Mouse (Mus musculus): ENCODE measurements around the gene Gna15.
A peak's percentile ranks its signal among the peaks of the same experiment; 100 is the strongest.

Gene Gna15

DNA sequence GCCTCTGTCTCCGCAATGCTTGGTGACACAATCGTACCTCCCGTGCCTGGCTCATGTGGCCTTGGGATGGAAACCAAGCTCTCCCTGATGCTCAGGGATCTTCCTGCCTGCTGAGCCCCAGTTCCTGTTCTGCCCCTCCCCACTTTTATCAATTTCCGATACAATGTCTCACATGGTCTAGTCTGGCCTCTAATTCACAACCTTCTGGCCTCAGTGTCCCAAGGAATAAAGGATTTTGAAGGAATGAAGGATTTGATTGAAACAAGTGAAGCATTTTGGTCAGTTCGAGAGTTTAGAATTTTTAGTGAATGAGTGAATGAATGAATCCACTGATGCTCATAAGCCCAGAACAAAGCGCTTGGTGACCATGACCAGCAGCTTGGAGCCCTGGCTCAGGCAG lies 883 bp downstream of the Gna15 start:
- no peak for DNase-seq

- DNase-seq: no peak
These were observed 4.1 kb downstream of the Gna15 start for GRCm38 (mm10) chr10:81519978-81520365.

- no peak for DNase-seq
These were observed 4.6 kb downstream of the Gna15 start for GRCm38 (mm10) chr10:81519227-81519977.

DNA sequence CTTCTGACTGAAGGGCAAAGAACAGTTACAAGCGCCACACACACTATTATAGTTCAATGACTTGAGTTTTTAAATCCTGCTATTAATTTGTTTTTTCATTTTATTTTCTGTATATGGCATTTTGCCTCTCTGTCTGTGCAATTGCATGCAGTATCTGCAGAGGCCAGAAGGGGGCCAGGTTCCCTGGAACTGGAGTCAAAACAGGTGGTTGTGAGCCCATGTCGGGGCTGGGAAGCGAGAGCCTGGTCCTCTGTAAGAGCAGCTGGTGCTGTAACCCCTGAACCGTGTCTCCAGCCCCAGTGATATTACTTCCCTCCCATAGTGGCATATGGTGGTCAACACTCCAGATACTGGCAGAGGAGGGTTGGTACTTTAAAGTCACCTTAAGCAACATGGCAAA lies 5.5 kb downstream of the Gna15 start:
- peak; percentile 55 for DNase-seq

DNA sequence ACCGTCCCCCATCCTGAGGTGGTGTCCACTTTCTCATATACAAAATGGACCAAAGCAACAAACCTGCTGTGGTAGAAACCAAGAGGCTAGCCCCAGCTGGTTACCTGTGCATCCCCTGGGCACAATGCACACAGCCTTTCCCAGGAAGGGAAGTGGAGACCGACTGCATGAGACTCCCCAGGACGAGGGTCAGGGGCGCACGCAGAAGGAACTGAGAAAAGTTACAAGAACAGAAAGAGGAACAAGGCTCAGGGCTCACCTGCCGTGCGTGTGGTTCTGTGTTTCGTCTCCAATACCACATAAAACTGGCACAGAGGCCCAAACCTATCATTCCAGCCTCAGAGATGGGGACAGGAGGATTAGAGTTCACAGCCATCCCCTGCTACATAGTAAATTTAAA lies 6.8 kb downstream of the Gna15 start:
- DNase-seq: no peak

GRCm38 (mm10) chr10:81513798-81514197 lies 10.2 kb downstream of the Gna15 start:
- DNase-seq: no peak

- no peak for DNase-seq
These were observed 13.7 kb downstream of the Gna15 start for GRCm38 (mm10) chr10:81510246-81510810.

GRCm38 (mm10) chr10:81507691-81508489 lies 16.1 kb downstream of the Gna15 start:
- no peak for DNase-seq

DNA sequence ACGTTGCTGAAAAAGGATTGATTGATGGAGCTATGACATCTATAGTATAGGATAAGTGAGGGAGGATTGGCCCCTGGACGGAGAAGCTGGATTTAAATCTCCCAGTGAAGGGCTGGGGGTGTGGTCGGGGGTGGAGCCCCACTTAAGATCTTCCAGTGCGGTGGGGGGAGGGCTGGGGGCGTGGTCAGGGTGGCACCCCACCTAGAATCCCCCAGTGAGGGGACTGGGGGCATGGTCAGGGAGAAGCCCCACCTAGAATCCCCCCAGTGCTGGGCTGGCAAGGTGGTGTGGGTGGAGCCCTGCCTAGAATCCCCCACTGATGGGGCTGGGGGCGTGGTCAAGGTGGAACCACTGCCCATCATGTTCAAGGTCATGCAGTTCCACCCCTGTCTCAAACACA lies 16.9 kb downstream of the Gna15 start:
- no peak for DNase-seq

DNA sequence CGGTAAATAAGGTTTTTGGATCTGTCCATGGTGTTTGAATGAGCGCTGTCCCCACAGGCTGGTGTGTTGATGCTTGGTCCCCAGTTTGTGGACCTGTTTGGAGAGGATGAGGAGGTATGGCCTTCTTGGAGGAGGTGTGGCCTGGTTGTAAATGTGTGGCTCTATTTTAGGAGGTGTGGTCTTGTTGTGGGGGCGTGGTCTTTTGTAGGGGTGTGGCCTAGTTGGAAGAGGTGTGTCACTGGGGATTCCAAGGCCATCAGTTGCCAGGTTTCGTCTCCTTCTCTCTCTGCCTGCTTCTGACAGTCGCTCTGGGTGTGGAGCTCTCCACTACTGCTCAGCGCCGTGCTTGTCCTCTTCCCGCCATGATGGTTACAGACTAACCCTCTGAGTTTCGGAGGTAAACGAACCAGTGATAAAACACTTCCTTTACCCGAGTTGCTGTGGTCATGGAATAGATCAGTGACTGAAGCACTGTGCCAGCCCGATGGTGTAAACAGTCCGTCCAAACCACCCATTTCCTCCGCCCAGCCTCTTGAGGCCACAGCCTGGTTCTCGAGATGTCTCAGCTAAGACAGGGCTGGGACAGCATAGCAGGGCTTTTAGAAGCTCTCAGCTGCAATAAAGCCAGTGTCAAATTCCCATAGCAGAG lies 18.9 kb downstream of the Gna15 start:
- DNase-seq: no peak

GRCm38 (mm10) chr10:81502658-81503057 lies 21.4 kb downstream of the Gna15 start:
- peak; percentile 91 for DNase-seq

GRCm38 (mm10) chr10:81501863-81502262 lies 22.2 kb downstream of the Gna15 start:
- DNase-seq: no peak

DNA sequence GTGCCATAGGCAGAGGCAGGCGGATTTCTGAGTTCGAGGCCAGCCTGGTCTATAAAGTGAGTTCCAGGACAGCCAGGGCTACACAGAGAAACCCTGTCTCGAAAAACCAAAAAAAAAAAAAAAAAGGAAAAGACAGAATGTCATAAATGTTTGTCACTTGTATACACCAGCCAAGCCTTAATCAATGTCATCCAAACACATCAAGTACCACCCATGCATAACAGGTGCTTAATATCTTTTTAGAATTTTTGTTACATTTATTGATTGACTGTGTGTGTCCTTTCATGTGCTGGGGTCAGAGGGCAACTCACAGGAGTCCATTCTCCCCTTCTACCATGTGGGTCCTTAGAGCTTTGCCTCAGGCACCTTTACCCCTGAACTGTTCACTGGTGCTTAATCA lies 24.0 kb downstream of the Gna15 start, which contains the start of gene S1pr4:
Gene S1pr4 (minus strand): TSS at position 101 of the 400 bp plus-strand sequence.
- DNase-seq: no peak

- no peak for DNase-seq
These were observed 24.6 kb downstream of the Gna15 start for GRCm38 (mm10) chr10:81499250-81499901.

GRCm38 (mm10) chr10:81498316-81499249 lies 25.4 kb downstream of the Gna15 start:
- DNase-seq: no peak

DNA sequence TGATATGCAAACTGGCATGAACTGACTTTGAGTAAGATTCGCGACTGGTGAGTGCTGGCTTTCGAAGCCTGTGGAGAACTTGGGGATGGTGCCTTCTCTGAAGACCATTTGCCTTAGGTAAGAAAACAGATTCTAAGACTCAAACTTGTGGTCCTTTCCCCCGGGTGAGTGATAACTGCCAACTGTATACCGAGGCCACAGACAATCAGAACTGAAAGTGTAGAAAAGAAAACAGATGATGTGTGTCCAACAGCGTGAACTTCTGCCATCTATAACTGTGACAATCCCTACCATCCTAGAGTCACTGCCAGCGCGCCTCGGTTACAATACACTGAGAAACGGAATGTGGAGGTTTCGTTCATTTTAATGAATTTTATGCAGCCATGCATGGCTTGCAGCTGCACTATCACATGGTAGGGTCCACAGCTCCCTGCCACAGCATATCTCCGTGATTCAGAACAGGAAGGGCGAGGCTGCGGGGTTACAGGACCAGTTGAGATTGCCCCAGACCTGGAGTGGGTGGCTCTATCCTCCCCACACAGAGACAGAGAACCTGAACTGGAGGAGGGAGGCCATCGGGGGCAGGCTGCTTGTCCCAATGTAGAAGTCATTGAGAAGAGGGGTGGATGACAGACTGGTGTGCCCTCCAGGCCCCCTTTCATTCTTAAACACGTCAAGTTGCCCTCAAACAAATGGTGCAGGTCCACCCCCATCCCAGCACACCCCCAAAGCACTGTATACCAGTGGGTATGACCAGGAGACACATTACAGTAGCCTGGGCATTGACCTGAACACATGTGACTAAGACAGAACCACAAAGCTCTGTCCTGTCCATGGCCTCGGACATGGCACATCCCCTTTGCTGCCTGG lies 26.4 kb downstream of the Gna15 start:
- DNase-seq: peak; percentile 50

GRCm38 (mm10) chr10:81496969-81497368 lies 27.1 kb downstream of the Gna15 start:
- DNase-seq: no peak

- peak; percentile 97 for DNase-seq
These were observed 27.6 kb downstream of the Gna15 start, which contains the start of gene Ncln for GRCm38 (mm10) chr10:81496264-81496901. Gene Ncln, minus strand, starts transcription at chr10:81496392.

- DNase-seq: no peak
These were observed 28.3 kb downstream of the Gna15 start for GRCm38 (mm10) chr10:81495616-81496263.

Data from cerebellum, adult 11 months (tissue).